Mouse (Mus musculus) stomach, postnatal 0 days (tissue): ENCODE results near the gene Lin28a.

Experiments used
- CTCF ChIP-seq: IDR thresholded peaks from 2 replicates; pipeline ENCODE4 v1.5.1; 2016; ENCODE audit warnings: antibody characterized with exemption, low read depth, mild to moderate bottlenecking, moderate library complexity
- EP300 ChIP-seq: optimal IDR thresholded peaks from 2 replicates; pipeline ENCODE3; 2016; ENCODE audit warnings: antibody characterized with exemption

DNA sequence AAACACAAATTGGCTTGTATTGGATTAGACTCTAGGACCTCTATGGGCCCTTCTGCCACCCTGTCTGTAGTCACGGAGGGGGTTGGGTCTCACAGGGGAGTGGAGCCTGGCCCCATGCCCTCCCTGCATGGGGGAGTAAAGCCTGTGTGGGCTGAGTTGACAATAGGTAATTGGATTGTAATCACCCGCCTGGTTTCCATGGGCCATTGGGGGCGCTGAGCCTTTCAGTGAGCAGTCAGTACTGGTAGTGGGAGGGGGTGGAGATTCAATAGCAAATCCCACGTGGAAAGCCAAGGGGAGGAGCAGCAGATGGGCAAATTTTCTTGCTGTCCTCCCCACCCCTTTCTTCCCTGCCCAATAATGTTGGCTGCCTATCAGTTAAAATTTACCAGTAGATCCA, 48.4 kb downstream of the Lin28a start:
- no peak for TF ChIP-seq CTCF
- no peak for TF ChIP-seq EP300
